9 mouse cellular contexts compared by ENCODE assay signal in genomic region chr10:112232733-112233132, GRCm38 (mm10). TPM values are rescaled to one million over a fixed set of nuclear protein-coding genes. Genes with fewer than 3 reads are reported as not detected.
DNase-seq lines count a peak whose midpoint lies in the region; ATAC-seq and TF ChIP-seq lines count a peak whose summit lies in the region.
"Not testable (repeated sequence)": the region's sequence is repeated elsewhere in the genome, so short reads cannot be mapped to it uniquely, and the experiment has no call there.
"Had no signal": no experiment of that assay in that cellular context is flagged by ENCODE, and none has a peak within 500 bp of the region (broad histone marks: within the 10 kb centered on the region; RNA-seq: fewer than 3 reads in every experiment).

No protein-coding gene starts in this region.

- not testable (repeated sequence) for H3K4me1 ChIP-seq in forebrain, embryonic 14.5 days (ENCODE audit: control insufficient read depth, insufficient read depth, low read length); kidney, embryonic 14.5 days (ENCODE audit: control insufficient read depth, insufficient read depth, low read length); kidney, embryonic 16.5 days (ENCODE audit: insufficient read depth, low read length); stomach, embryonic 14.5 days (ENCODE audit: control insufficient read depth, insufficient read depth, low read length)

- H3K9ac ChIP-seq in forebrain, embryonic 14.5 days (ENCODE audit: low read length); kidney, embryonic 14.5 days (ENCODE audit: low read depth, low read length); kidney, embryonic 16.5 days (replicated peaks; ENCODE audit: low read length); stomach, embryonic 14.5 days (replicated peaks; ENCODE audit: low read depth, low read length): not testable (repeated sequence)

- H3K27ac ChIP-seq in forebrain, embryonic 14.5 days (ENCODE audit: low read depth, low read length); kidney, embryonic 14.5 days (ENCODE audit: low read depth, low read length); kidney, embryonic 16.5 days (ENCODE audit: low read length); stomach, embryonic 14.5 days (ENCODE audit: low read length): not testable (repeated sequence)

- ATAC-seq in forebrain, embryonic 14.5 days, result peak; percentile 62; the same call in 1 of the 2 replicates
- peak; percentile 82 for ATAC-seq in kidney, embryonic 14.5 days (ENCODE audit: low FRiP score, low TSS enrichment)
- peak; percentile 89 for ATAC-seq in kidney, embryonic 16.5 days (ENCODE audit: low FRiP score, low TSS enrichment)
- ATAC-seq in stomach, embryonic 14.5 days (ENCODE audit: insufficient number of reproducible peaks, insufficient read depth, low FRiP score, low read depth), result peak; percentile 53; the same call in 1 of the 2 replicates

- WGBS in forebrain, embryonic 14.5 days, result 4% methylated on average over 1 of the region's 1 CpGs
- WGBS in kidney, embryonic 14.5 days, result 12% methylated on average over 1 of the region's 1 CpGs
- 7% methylated on average over 1 of the region's 1 CpGs for WGBS in kidney, embryonic 16.5 days
- WGBS in stomach, embryonic 14.5 days, result 23% methylated on average over 1 of the region's 1 CpGs

- H3K9me3 ChIP-seq in forebrain, embryonic 14.5 days (replicated peaks; ENCODE audit: control insufficient read depth, low read length); kidney, embryonic 14.5 days (ENCODE audit: control insufficient read depth, low read length); kidney, embryonic 16.5 days (ENCODE audit: low read length); stomach, embryonic 14.5 days (ENCODE audit: control insufficient read depth, low read depth, low read length): not testable (repeated sequence)

- H3K27me3 ChIP-seq in forebrain, embryonic 14.5 days (replicated peaks; ENCODE audit: control insufficient read depth, insufficient read depth, low read length); kidney, embryonic 14.5 days (ENCODE audit: control insufficient read depth, insufficient read depth, low read length); kidney, embryonic 16.5 days (ENCODE audit: insufficient read depth, low read length); stomach, embryonic 14.5 days (ENCODE audit: control insufficient read depth, insufficient read depth, low read length): not testable (repeated sequence)

- H3K4me2 ChIP-seq in forebrain, embryonic 14.5 days (ENCODE audit: low read length); kidney, embryonic 14.5 days (replicated peaks; ENCODE audit: low read depth, low read length); kidney, embryonic 16.5 days (replicated peaks; ENCODE audit: low read depth, low read length); stomach, embryonic 14.5 days (replicated peaks; ENCODE audit: low read depth, low read length): not testable (repeated sequence)

- TF ChIP-seq POLR2A in brain, embryonic 14.5 days (IDR thresholded peaks at IDR 0.05; ENCODE audit: borderline replicate concordance, extremely low read depth, insufficient read depth, insufficient read length, poor library complexity, severe bottlenecking), result not testable (repeated sequence)

- H3K4me3 ChIP-seq in forebrain, embryonic 14.5 days (ENCODE audit: low read depth, low read length); kidney, embryonic 14.5 days (ENCODE audit: low read length); kidney, embryonic 16.5 days (ENCODE audit: low read length); stomach, embryonic 14.5 days (ENCODE audit: low read depth, low read length): not testable (repeated sequence)

- DNase-seq in brain, embryonic 14.5 days (ENCODE audit: low read depth), result peak; percentile 36
- DNase-seq in forebrain, embryonic 14.5 days (ENCODE audit: low spot score), result peak; percentile 7
- DNase-seq in retina, embryonic 14.5 days (ENCODE audit: low spot score), result peak; percentile 28

- not testable (repeated sequence) for TF ChIP-seq CTCF in brain, embryonic 14.5 days (IDR thresholded peaks at IDR 0.05; ENCODE audit: borderline replicate concordance, extremely low read depth, insufficient read depth, insufficient read length)

- not testable (repeated sequence) for H3K36me3 ChIP-seq in forebrain, embryonic 14.5 days (ENCODE audit: control insufficient read depth, insufficient read depth, low read length); kidney, embryonic 14.5 days (ENCODE audit: control insufficient read depth, insufficient read depth, low read length); kidney, embryonic 16.5 days (ENCODE audit: insufficient read depth, low read length); stomach, embryonic 14.5 days (ENCODE audit: control insufficient read depth, insufficient read depth, low read length)

RNA-seq across cellular contexts. Expression of gene Kcnc2, which starts 38.2 kb away (rescaled TPM):
- polyA plus RNA-seq in brain, embryonic 14.5 days (2012; rRNA removed), result 7.3 and 7.6 TPM in 2 replicates
- 3.5 and 4.4 TPM in 2 replicates for polyA plus RNA-seq in forebrain, embryonic 14.5 days (2014; fragmentation: Nextera tagmentation; extraction: Ambion mirVana)
- 4.5 and 5.8 TPM in 2 replicates for polyA plus RNA-seq in kidney, embryonic 14.5 days (2014; fragmentation: Nextera tagmentation; extraction: Ambion mirVana)
- 5.8 and 6.7 TPM in 2 replicates for polyA plus RNA-seq in kidney, embryonic 16.5 days (2015; fragmentation: Nextera tagmentation; extraction: Ambion mirVana)
- polyA plus RNA-seq in stomach, embryonic 14.5 days (2014; fragmentation: Nextera tagmentation; extraction: Ambion mirVana), result 0.88 and 1.2 TPM in 2 replicates
- polyA plus RNA-seq: activated CD4-positive, CD25-positive, alpha-beta regulatory T cell, adult 4 months; CD4-positive, CD25-positive, alpha-beta regulatory T cell, adult 4 months; G1E had no signal
